Mouse (Mus musculus) limb, embryonic 15.5 days (tissue): ENCODE measurements around the gene Esyt1. TPM values are rescaled to one million over a fixed set of nuclear protein-coding genes. Genes with fewer than 3 reads are reported as not detected.
"Not testable (repeated sequence)": the region's sequence is repeated elsewhere in the genome, so short reads cannot be mapped to it uniquely, and the experiment has no call there.

Source experiments
- ATAC-seq: fragments of 200-750 bp; cut with Nextera tagmentation; 2 replicates; pipeline ENCODE4 v1.8.0; 2017; ENCODE audit warnings: low read depth, moderate TSS enrichment; ENCODE audit not compliant: insufficient number of reproducible peaks, low FRiP score, low TSS enrichment
- H3K27ac ChIP-seq: fragments of 300-500 bp; sonication (generic); 2 replicates; pipeline ENCODE4 v1.5.1; 2015; ENCODE audit warnings: moderate library complexity, mild to moderate bottlenecking, inconsistent platforms
- H3K27me3 ChIP-seq: fragments of 300-500 bp; sonication (generic); 2 replicates; pipeline ENCODE4 v1.6.1; 2015; ENCODE audit warnings: inconsistent platforms
- H3K36me3 ChIP-seq: fragments of 300-500 bp; sonication (generic); 2 replicates; pipeline ENCODE4 v1.6.1; 2015; ENCODE audit warnings: inconsistent platforms
- H3K4me1 ChIP-seq: fragments of 300-500 bp; sonication (generic); 2 replicates; pipeline ENCODE4 v1.6.1; 2015; ENCODE audit warnings: inconsistent platforms
- H3K4me2 ChIP-seq: fragments of 300-500 bp; sonication (generic); 2 replicates; pipeline ENCODE4 v1.6.1; 2015; ENCODE audit warnings: mild to moderate bottlenecking, inconsistent platforms
- H3K4me3 ChIP-seq: fragments of 300-500 bp; sonication (generic); 2 replicates; pipeline ENCODE4 v1.5.1; 2015; ENCODE audit warnings: mild to moderate bottlenecking, inconsistent platforms
- H3K9ac ChIP-seq: fragments of 300-500 bp; sonication (generic); 2 replicates; pipeline ENCODE4 v1.6.1; 2015; ENCODE audit warnings: inconsistent platforms
- H3K9me3 ChIP-seq: fragments of 300-500 bp; sonication (generic); 2 replicates; pipeline ENCODE4 v1.6.1; 2016; ENCODE audit warnings: inconsistent platforms
- WGBS: fragments of 180-500 bp; shearing (Covaris S2); methylation state at CpG from one replicate; pipeline ENCODE4 v1.1.7; 2015; 5-methylcytosine and 5-hydroxymethylcytosine counted together
- polyA plus RNA-seq: library from polyadenylated mRNA; unstranded; fragments of >200 nt; fragmentation: Nextera tagmentation; extraction: Ambion mirVana; gene quantifications from 2 replicates; pipeline ENCODE4 v1.2.1, GENCODE M21; 2015

Esyt1 gene
- polyA plus RNA-seq, result 42.8 and 44.9 TPM in 2 replicates

GRCm38 (mm10) chr10:128525671-128526308, at the start of gene Esyt1:
TSS of gene Esyt1 (minus strand) at chr10:128525871.
- H3K9me3 ChIP-seq, result no peaks in the 10 kb centered on the region
- peaks cover 18% of the 10 kb centered on the region for H3K36me3 ChIP-seq
- peak within 1 kb of the TSS; percentile 95 for H3K4me3 ChIP-seq
- no peaks in the 10 kb centered on the region for H3K27me3 ChIP-seq
- peak within 1 kb of the TSS; percentile 92 for H3K4me2 ChIP-seq
- peak within 1 kb of the TSS; percentile 91 for H3K27ac ChIP-seq
- peak within 1 kb of the TSS; percentile 83 for H3K9ac ChIP-seq
- H3K4me1 ChIP-seq, result peaks cover 20% of the 10 kb centered on the region
- WGBS, result under 1% methylated on average over 37 of the region's 37 CpGs
- ATAC-seq, result peak; percentile 99

- Histone ChIP-seq H3K4me3 (no peak overlapping the region), H3K27ac (no peak overlapping the region), H3K4me2 (no peak overlapping the region), H3K27me3 (no peaks in the 10 kb centered on the region), H3K9ac (no peak overlapping the region), H3K36me3 (peaks cover 14% of the 10 kb centered on the region), H3K9me3 (no peaks in the 10 kb centered on the region), H3K4me1 (no peaks in the 10 kb centered on the region)
- no peak for ATAC-seq
- WGBS, result 93% methylated on average over 2 of the region's 2 CpGs
These were observed 49.4 kb upstream of the Esyt1 start for GRCm38 (mm10) chr10:128575063-128575462.

GRCm38 (mm10) chr10:128565788-128566531, 40.3 kb upstream of the Esyt1 start, which contains the start of gene Pa2g4:
TSS of gene Pa2g4 (minus strand) at chr10:128565987.
- Histone ChIP-seq H3K36me3 (peaks cover 24% of the 10 kb centered on the region), H3K27ac (peak within 1 kb of the TSS; percentile 87), H3K4me3 (peak within 1 kb of the TSS; percentile 83), H3K27me3 (no peaks in the 10 kb centered on the region), H3K4me2 (peak within 1 kb of the TSS; percentile 72), H3K9me3 (no peaks in the 10 kb centered on the region), H3K9ac (peak within 1 kb of the TSS; percentile 93), H3K4me1 (peaks cover 11% of the 10 kb centered on the region)
- peak; percentile 98 for ATAC-seq
- under 1% methylated on average over 55 of the region's 58 CpGs for WGBS

- peak; percentile 7; the same call in 1 of the 2 replicates for ATAC-seq
- no peaks in the 10 kb centered on the region for H3K9me3 ChIP-seq
- H3K4me1 ChIP-seq, result peaks cover 11% of the 10 kb centered on the region
- WGBS, result under 1% methylated on average over 46 of the region's 46 CpGs
- H3K27me3 ChIP-seq, result no peaks in the 10 kb centered on the region
- H3K4me3 ChIP-seq, result peak overlapping the region; percentile 83
- peak overlapping the region; percentile 72 for H3K4me2 ChIP-seq
- peaks cover 31% of the 10 kb centered on the region for H3K36me3 ChIP-seq
- H3K9ac ChIP-seq, result peak overlapping the region; percentile 93
- peak overlapping the region; percentile 87 for H3K27ac ChIP-seq
These were observed 39.6 kb upstream of the Esyt1 start for GRCm38 (mm10) chr10:128565206-128565787.

GRCm38 (mm10) chr10:128563544-128563943, 37.9 kb upstream of the Esyt1 start:
- no peak for ATAC-seq
- Histone ChIP-seq H3K4me1 (peaks cover 11% of the 10 kb centered on the region), H3K4me3 (peak overlapping the region; percentile 83; the same call in 1 of the 2 replicates), H3K27me3 (no peaks in the 10 kb centered on the region), H3K9ac (no peak overlapping the region), H3K9me3 (no peaks in the 10 kb centered on the region), H3K27ac (no peak overlapping the region), H3K4me2 (peak overlapping the region; percentile 72), H3K36me3 (peaks cover 48% of the 10 kb centered on the region)
- 86% methylated on average over 6 of the region's 6 CpGs for WGBS

GRCm38 (mm10) chr10:128556963-128557362, 31.3 kb upstream of the Esyt1 start:
- 53% methylated on average over 6 of the region's 6 CpGs for whole genome bisulfite sequencing
- Histone ChIP-seq H3K9ac (no peak overlapping the region), H3K36me3 (peaks cover 51% of the 10 kb centered on the region), H3K4me2 (no peak overlapping the region), H3K4me3 (no peak overlapping the region), H3K27me3 (no peaks in the 10 kb centered on the region), H3K9me3 (no peaks in the 10 kb centered on the region), H3K4me1 (no peaks in the 10 kb centered on the region), H3K27ac (no peak overlapping the region)
- no peak for ATAC-seq

- Histone ChIP-seq H3K36me3 (peaks cover 44% of the 10 kb centered on the region), H3K4me2 (no peak overlapping the region), H3K27me3 (no peaks in the 10 kb centered on the region), H3K4me1 (no peaks in the 10 kb centered on the region), H3K4me3 (no peak overlapping the region), H3K27ac (no peak overlapping the region), H3K9me3 (no peaks in the 10 kb centered on the region), H3K9ac (no peak overlapping the region)
- no peak for ATAC-seq
These were observed 30.6 kb upstream of the Esyt1 start for GRCm38 (mm10) chr10:128556286-128556685.

GRCm38 (mm10) chr10:128555567-128555966, 29.9 kb upstream of the Esyt1 start:
- H3K4me1 ChIP-seq, H3K4me2 ChIP-seq, H3K27me3 ChIP-seq, H3K9me3 ChIP-seq, ATAC-seq, H3K27ac ChIP-seq, H3K9ac ChIP-seq, H3K4me3 ChIP-seq: not testable (repeated sequence)
- H3K36me3 ChIP-seq, result peaks cover 37% of the 10 kb centered on the region
- 97% methylated on average over 1 of the region's 1 CpGs for WGBS

GRCm38 (mm10) chr10:128550144-128550823, 24.6 kb upstream of the Esyt1 start:
- not testable (repeated sequence) for H3K4me2 ChIP-seq, H3K36me3 ChIP-seq, H3K9me3 ChIP-seq, H3K27me3 ChIP-seq, H3K4me3 ChIP-seq, ATAC-seq, H3K27ac ChIP-seq, H3K9ac ChIP-seq
- peaks cover 16% of the 10 kb centered on the region for H3K4me1 ChIP-seq
- WGBS, result 92% methylated on average over 11 of the region's 11 CpGs

- Histone ChIP-seq H3K4me3 (peak overlapping the region; percentile 76; the same call in 1 of the 2 replicates), H3K27ac (peak overlapping the region; percentile 74)
- WGBS, result 67% methylated on average over 6 of the region's 6 CpGs
These were observed 24.0 kb upstream of the Esyt1 start for GRCm38 (mm10) chr10:128549682-128550057.

GRCm38 (mm10) chr10:128548947-128549681, 23.4 kb upstream of the Esyt1 start, which contains the start of gene Rpl41:
TSS of gene Rpl41 (minus strand) at chr10:128549305.
- Histone ChIP-seq H3K9ac (peak within 1 kb of the TSS; percentile 77), H3K9me3 (no peaks in the 10 kb centered on the region), H3K36me3 (peaks cover 15% of the 10 kb centered on the region), H3K27ac (peak within 1 kb of the TSS; percentile 97), H3K4me1 (peaks cover 16% of the 10 kb centered on the region), H3K27me3 (no peaks in the 10 kb centered on the region), H3K4me2 (peak within 1 kb of the TSS; percentile 77), H3K4me3 (peak within 1 kb of the TSS; percentile 76)
- ATAC-seq, result peak; percentile 92
- under 1% methylated on average over 31 of the region's 31 CpGs for WGBS

More at GRCm38 (mm10) chr10:128549682-128550057, 24.0 kb upstream of the Esyt1 start:
- not testable (repeated sequence) for H3K27me3 ChIP-seq, H3K36me3 ChIP-seq, H3K9me3 ChIP-seq, H3K9ac ChIP-seq, H3K4me2 ChIP-seq, ATAC-seq
- peaks cover 16% of the 10 kb centered on the region for H3K4me1 ChIP-seq
